Mouse (Mus musculus): ENCODE measurements around the gene Hpca.

Gene Hpca

DNA sequence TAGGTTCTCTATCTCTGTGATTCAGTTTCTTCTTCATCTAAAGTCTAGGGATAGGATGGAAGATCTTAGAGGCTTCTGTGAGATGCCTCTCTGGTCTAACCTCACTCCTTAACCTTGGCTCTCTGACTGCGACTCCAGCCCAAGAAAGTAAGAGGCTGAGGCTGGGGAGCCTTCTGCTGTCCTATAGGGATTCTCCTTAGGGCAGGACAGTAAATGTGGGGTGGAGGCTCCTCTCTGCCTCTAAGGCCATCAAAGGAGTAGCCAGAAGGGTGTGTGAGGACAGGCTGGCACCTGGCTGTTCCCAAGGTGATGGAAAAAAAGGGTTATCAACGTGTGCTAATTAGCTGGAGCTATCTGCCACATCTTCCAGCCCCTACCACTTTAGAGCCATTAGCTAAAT is 13.8 kb upstream of the Hpca start:
- DNase-seq, result no peak

- DNase-seq, result peak; percentile 85
These were observed 13.2 kb upstream of the Hpca start for GRCm38 (mm10) chr4:129134799-129135585.

DNA sequence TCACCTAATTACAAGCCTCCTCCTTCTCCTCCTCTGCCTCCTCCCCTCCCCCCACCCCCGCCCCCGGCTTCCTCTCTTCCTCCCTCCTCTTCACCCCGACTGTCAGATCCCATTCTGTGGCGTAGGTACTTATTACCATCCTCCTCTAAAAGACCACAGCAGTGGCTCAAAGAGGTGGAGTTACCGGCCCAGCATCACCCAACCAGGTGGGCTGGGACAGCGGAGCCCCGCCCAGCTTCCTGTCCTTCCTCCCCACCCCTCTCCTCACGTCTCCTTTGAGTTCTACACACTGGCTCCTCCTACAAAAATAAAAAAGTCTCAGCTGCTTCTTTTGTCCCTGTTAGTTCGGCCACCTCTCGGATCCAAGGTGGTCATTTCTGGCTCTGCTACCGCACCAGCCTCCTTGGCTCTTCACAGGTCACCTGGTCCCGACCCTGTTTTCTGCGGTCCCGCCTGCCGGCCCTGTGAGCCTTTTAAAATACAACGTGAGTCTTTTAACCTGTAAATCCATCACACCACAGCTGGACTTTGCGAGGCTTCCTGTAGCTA is 9.0 kb upstream of the Hpca start:
- DNase-seq, result no peak

DNA sequence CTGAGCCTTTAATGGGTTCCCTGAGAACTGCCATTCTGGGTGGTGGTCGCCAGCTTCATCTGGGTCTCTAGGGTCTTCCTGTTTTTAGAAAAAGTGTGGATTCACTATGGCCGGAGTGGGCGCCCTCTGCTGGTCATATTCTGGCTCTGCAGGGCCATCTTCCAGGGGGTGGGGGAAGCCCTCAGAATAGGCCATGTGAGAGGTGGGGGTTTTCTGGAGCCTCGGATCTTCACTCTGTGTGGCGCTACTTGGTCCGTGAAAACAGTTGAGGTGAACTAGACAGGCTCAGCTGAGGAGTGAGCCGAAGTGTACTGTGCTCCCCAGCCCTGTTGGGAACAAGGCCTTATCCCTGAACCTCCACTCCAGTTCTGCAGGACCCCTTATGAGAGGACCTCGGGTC is 8.3 kb upstream of the Hpca start:
- DNase-seq, result no peak

DNA sequence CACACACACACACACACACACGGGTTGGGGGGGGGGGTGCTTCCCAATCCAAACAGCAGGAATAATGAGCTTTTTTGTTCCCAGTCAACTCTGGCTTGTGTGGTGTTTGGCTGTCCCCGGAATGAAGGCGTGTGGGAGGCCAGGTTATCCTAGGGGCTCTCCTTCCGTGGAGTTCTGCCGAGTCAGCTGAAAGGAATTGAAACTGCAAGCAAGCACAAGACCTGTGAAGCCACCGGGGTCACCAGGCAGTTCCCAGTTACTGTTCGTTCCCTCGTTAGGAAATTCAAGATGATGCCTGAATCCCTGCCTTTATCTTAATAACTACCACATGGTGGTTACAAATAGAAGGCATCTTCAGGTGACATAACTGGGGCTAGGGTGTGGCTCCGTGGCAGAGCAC is 7.6 kb upstream of the Hpca start:
- no peak for DNase-seq

GRCm38 (mm10) chr4:129128582-129129338 is 6.9 kb upstream of the Hpca start:
- no peak for DNase-seq

GRCm38 (mm10) chr4:129125736-129126451 is 4.1 kb upstream of the Hpca start:
- no peak for DNase-seq

DNA sequence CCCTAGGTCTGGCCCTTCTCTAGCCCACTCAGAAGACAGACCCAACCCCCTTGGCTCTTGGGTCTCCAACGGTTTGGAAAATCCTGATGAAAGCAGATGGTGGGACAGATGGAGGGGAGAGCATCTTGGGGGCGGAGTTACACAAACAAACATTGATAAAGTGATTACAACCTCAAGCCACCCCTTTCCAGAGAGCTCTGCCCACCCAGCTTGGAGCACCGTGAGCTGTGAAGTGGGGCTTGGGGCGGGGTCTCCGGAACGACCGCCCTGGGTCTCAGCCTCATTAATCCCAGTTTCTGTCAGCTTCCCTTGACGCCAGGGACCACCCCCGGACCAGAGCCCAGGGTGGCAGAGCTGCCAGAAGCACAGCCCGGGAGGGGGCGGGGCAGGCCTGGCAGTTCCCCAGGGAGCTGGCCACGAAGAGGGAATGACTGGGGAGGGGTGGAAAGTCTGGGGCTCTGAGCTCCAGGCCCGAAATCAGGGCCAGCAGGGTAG is 2.9 kb upstream of the Hpca start:
- DNase-seq, result no peak

GRCm38 (mm10) chr4:129122719-129123118 is 883 bp upstream of the Hpca start:
- DNase-seq, result no peak

DNA sequence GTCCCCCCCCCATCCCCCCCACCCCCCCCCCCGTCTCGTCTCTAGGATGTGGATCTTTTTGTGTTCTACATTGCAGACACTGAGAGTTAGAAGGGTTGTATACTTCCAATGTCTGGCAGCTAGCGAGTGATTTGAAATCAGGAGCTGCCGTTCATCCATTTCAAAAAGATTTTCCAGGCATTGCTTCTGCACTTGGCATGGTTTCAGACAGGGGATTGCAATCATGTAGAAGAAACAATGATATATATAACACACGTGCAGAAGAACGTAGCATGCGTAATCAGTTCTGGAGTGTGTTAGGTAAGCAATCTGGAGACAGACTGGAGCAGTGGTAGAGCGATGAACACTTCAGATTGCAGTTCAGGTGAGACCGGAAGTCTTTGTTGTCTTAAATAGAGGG is 271 bp upstream of the Hpca start:
- no peak for DNase-seq

DNA sequence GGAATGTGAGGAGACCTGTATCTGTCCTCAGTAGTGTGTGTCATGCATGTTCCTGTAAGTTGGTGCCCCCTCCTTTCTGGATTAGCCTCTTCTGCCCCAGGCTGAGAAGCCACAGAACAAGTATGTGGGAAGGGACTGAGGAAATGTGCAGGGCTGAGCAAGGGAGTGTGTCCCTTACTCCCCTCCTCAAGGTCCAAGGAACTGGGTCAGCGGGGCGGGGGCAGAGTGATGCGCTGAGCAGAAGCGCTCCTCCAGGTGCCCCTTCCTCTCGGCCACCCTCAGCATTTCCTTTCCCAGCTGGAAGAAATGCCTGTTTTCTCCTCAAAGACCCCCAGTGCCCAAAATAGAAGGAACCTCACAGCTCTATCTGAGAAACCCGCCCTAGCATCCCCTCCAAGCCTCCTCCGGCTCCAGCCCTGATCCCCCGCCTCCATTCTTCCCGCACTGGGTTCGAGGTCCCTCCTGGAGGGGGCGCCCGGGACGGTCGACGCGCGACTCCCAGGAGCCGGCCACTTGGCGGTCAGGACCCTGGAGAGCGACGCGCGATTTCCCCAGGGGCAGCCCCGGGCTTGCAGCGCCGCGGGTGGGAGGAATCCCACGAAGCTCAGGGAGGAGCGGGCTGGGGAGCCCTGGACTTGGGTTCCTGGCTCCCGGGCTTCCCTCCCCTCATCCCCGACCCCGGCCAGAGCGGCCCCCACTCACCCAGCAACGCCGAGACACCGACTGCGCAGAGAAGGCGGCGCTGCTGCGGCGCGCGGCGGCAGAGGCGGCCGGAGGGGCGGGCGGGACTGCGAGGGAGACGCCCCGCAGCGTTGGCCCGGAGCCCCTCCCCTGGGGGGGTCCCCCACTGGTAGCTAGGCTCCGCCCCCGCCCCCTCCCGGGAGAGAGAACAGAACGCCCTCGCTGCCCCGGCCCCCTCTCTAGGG is 1.1 kb downstream of the Hpca start:
- no peak for DNase-seq

DNA sequence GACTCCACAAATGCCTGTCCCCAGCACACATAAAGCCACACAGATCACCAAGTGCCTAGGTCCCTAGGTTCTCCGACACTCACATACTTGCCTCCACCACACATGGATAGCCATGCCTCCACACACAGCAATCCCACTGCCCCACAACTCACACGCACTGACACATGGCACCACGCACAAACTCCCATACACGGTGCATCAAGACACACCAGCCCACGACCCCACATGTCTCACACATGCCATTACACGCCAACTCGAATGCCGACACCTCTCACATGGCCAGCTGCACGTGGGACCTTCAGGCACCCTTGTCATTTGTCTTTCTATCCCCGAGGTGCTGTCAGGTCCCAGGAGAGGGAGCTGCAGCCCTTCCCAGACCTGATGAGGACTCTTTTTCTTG is 2.1 kb downstream of the Hpca start:
- DNase-seq, result no peak

DNA sequence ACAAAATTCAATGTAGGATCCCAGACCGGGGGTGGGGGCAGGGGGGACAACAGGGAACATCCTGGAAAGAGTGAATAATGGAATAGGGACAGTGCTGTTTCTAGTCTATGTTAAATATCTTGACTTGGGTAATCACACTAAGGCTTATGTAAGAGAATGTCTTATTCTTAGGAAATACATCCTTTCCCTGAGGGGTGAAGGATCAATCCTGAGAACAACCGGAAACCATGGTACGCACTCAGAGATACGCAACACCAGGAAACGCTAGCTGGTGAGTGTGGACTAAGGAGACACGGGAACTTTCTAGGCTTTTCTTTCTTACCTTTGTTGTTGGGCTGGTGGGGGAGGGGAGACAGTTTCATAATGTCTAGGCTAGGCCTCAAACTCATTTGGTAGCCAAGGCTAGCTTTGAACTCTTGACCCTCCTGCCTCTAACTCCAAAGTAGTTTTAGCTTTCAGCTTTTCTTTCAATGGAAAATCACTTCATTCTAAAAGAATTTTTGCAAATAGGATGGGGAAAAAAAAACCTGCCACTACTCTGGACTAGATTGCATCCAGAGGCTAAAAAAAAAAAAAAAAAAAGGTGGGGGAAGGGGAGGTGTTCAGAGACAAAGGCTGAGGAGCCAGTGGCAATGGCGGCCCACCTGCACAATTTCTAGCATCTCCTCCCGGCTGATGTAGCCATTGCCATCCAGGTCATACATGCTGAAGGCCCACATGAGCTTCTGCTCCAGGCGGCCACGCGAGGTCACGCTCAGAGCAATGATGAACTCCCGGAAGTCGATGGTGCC is 3.9 kb downstream of the Hpca start:
- no peak for DNase-seq

DNA sequence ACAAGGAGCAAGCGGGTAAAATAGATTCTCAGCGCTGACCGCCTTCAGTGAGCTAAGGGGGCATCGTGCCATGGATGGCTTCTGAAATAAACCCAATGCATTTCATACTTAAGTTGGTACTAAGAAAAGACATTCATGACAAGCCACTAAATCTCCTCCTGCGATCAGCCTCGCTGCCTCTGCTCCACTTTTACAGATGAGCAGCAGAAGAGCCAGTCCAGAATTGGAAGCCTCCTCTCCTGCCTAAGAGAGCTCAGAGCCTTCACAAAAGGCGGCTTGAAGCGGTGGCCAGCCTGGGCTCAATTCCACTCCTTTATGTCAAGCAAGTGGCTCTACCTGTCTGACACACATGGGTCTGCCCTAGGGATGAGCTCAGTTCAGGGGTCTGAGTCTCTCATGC is 5.1 kb downstream of the Hpca start:
- no peak for DNase-seq

GRCm38 (mm10) chr4:129113083-129113988 is 8.5 kb downstream of the Hpca start:
- peak; percentile 78 for DNase-seq

- DNase-seq, result no peak
These were observed 9.6 kb downstream of the Hpca start for GRCm38 (mm10) chr4:129112231-129112630.

DNA sequence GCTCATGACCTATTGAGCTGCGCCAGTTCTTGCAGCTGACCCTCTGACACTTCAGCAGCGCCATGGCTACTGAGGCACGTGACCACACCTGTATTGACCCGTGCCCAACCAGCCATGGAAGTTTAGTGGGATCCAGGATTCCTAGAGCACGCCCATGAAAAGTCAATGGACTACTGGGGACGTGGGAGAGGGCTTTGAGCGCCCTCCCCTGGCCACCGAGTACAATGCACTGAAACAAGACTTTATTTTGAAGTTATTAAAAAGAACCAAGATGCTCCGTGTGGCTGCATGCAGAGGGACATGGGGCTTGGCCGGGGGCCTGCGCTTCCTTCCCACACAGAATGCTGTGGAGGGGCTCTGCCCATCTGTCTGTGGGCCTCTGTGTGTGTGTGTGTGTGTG is 10.5 kb downstream of the Hpca start:
- DNase-seq, result no peak

GRCm38 (mm10) chr4:129110804-129111203 is 11.0 kb downstream of the Hpca start:
- DNase-seq, result no peak

DNA sequence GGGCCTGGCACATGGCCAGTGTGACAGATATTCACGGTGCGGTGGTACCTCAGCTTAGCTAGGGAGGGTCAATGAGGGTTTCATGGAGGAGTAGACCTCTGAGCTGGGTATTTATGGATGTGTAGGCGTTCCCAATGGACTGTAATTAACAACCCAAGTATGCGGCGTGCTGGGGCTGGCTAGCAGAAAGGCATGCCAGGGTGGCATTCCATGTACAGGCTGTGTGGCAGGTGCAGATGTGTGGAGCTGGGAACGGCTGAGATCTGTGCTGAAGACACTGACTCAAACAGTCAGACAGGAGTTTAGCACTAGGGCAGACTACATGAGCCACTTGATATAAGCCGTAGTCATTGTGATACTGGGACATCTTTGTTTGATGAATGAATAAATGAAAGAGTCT is 13.2 kb downstream of the Hpca start:
- DNase-seq, result no peak

GRCm38 (mm10) chr4:129107348-129107899 is 14.4 kb downstream of the Hpca start:
- DNase-seq, result no peak
